Mouse (Mus musculus) G1E (cell line): ENCODE measurements around the gene Zfp687.

Experiments
- CTCF ChIP-seq: IDR thresholded peaks from 2 replicates; pipeline ENCODE4 v1.5.1; 2012; ENCODE audit warnings: low read depth, low read length, inconsistent platforms, mixed read lengths
- GATA1 ChIP-seq: IDR thresholded peaks from 2 replicates; pipeline ENCODE4 v1.6.1; 2012; ENCODE audit warnings: borderline replicate concordance, low read length, inconsistent platforms, mixed read lengths

DNA sequence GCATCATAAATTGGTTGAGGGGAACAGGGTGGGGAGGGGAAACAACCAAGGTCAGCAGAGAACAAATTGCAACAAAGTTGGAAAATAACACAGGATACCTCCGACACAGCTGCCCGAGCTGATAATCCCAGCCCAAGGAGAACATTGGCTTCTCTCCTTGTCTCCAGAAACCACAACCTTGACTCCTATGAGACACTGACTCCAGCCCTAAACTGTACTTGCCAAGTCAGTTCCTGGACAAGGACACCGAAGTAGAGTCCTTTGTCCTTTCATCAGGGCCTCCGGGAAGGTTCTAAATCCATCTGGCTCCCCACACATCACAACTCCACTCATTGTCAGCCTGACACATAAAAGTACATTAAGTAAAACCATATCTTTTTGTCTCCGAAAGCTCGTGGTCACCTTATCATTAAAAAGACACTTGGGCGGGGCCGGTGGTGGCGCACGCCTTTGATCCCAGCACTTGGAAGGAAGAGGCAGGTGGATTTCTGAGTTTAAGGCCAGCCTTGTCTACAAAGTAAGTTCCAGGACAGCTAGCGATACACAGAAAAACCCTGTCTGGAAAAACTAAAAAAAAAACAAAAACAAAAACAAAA, 31.3 kb upstream of the Zfp687 start:
- no peak for TF ChIP-seq CTCF
- TF ChIP-seq GATA1: no peak
